Mouse (Mus musculus): Measurements from ENCODE around the gene Ppp1r3f.

DNA sequence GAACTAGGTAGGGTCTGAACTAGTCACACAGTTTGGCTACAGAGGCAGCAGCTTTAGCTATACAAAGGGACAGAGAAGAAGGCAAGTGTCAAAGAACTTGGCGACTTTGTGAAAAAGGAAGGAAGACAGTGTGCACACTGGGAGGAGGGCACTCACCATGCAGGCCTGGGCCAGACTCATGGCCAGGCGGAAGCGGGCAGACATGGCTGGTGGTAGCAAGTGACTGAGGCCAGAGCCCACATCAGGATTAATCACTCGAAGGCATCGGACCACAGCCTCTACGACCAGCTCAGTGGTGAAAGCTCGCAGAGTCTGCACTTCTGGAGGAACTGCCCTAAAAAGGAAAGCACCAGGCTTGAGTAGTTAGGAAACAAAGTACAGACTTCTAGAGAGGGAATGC is 29.9 kb upstream of the Ppp1r3f start:
- TF ChIP-seq FLI1 (IDR thresholded peaks at IDR 0.05; ENCODE audit: low read length) (no peak), GATA1 (IDR thresholded peaks at IDR 0.05; ENCODE audit: borderline replicate concordance, low read length) (no peak)
